Mouse (Mus musculus) heart, embryonic 16.5 days (tissue): ENCODE data around the gene Cabcoco1. TPM values are rescaled to one million over a fixed set of nuclear protein-coding genes. Genes with fewer than 3 reads are reported as not detected.

Source experiments
- ATAC-seq: fragments of 200-750 bp; cut with Nextera tagmentation; replicated peaks from 2 replicates; pipeline ENCODE4 v1.8.0; 2017; ENCODE audit warnings: moderate number of reproducible peaks; ENCODE audit not compliant: insufficient read depth, low FRiP score; ENCODE audit errors: extremely low read depth
- H3K27ac ChIP-seq: fragments of 300-500 bp; sonication (generic); 2 replicates; pipeline ENCODE4 v1.5.1; 2014; ENCODE audit warnings: mild to moderate bottlenecking, low read length, control low read depth, moderate library complexity
- H3K27me3 ChIP-seq: fragments of 300-500 bp; sonication (generic); 2 replicates; pipeline ENCODE4 v1.6.1; 2014; ENCODE audit warnings: low read length, mixed read lengths; ENCODE audit not compliant: control insufficient read depth, insufficient read depth
- H3K36me3 ChIP-seq: fragments of 300-500 bp; sonication (generic); 2 replicates; pipeline ENCODE4 v1.6.1; 2014; ENCODE audit not compliant: control insufficient read depth, insufficient read depth
- H3K4me1 ChIP-seq: fragments of 300-500 bp; sonication (generic); 2 replicates; pipeline ENCODE4 v1.6.1; 2014; ENCODE audit warnings: low read length, mixed read lengths; ENCODE audit not compliant: control insufficient read depth, insufficient read depth
- H3K4me2 ChIP-seq: fragments of 300-500 bp; sonication (generic); 2 replicates; pipeline ENCODE4 v1.6.1; 2014; ENCODE audit warnings: low read depth, mild to moderate bottlenecking, control low read depth, low read length
- H3K4me3 ChIP-seq: fragments of 300-500 bp; sonication (generic); 2 replicates; pipeline ENCODE4 v1.5.1; 2014; ENCODE audit warnings: mild to moderate bottlenecking, control low read depth, low read length
- H3K9ac ChIP-seq: fragments of 300-500 bp; sonication (generic); 2 replicates; pipeline ENCODE4 v1.6.1; 2014; ENCODE audit warnings: low read length, control low read depth
- H3K9me3 ChIP-seq: fragments of 300-500 bp; sonication (generic); replicated peaks from 2 replicates; pipeline ENCODE4 v1.6.1; 2016; ENCODE audit warnings: low read length; ENCODE audit not compliant: control insufficient read depth
- WGBS: fragments of 180-500 bp; shearing (Covaris S2); extraction: QIAGEN DNeasy Blood & Tissue Kit; methylation state at CpG from one replicate; pipeline ENCODE4 v1.1.7; 2014; 5-methylcytosine and 5-hydroxymethylcytosine counted together
- polyA plus RNA-seq: library from polyadenylated mRNA; unstranded; fragments of >200 nt; fragmentation: Nextera tagmentation; extraction: Ambion mirVana; gene quantifications from 2 replicates; pipeline ENCODE4 v1.2.1, GENCODE M21; 2015

The Cabcoco1 gene
- polyA plus RNA-seq, 1 experiment from 2014 or later: 42.8 TPM

- no peak overlapping the region for H3K4me3 ChIP-seq
- H3K9me3 ChIP-seq: no peaks in the 10 kb centered on the region
- H3K27me3 ChIP-seq: no peaks in the 10 kb centered on the region
- H3K4me2 ChIP-seq: no peak overlapping the region
- H3K27ac ChIP-seq: no peak overlapping the region
- 79% methylated on average over 9 of the region's 9 CpGs for WGBS
- no peaks in the 10 kb centered on the region for H3K36me3 ChIP-seq
- H3K9ac ChIP-seq: no peak overlapping the region
- no peak for ATAC-seq
- H3K4me1 ChIP-seq: no peaks in the 10 kb centered on the region
Observed at GRCm38 (mm10) chr10:68434045-68434639, 107.6 kb downstream of the Cabcoco1 start.

DNA sequence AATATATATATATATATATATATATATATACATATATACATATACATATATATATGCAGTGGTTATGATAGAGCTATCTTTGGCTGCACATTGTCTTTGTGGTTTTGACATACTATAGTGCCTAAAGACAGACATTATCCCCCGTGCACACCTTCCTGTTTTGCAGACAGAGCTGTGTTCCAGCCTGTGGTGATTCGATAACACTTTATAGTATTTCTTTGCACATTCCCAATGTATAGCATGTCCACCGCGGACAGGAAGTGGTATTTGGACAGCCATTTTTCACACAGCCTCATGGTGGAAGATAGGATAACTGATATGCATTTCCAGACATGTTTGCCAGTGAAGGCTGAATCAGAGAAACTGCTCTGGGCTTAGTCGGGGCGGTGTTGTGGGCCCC is 110.3 kb downstream of the Cabcoco1 start:
- 80% methylated on average over 6 of the region's 6 CpGs for WGBS
- H3K4me1 ChIP-seq: no peaks in the 10 kb centered on the region
- no peak overlapping the region for H3K4me2 ChIP-seq
- no peaks in the 10 kb centered on the region for H3K27me3 ChIP-seq
- peaks cover 1% of the 10 kb centered on the region; the same call in 1 of the 2 replicates for H3K9me3 ChIP-seq
- no peaks in the 10 kb centered on the region for H3K36me3 ChIP-seq
- H3K4me3 ChIP-seq: no peak overlapping the region
- no peak for ATAC-seq
- H3K27ac ChIP-seq: no peak overlapping the region
- no peak overlapping the region for H3K9ac ChIP-seq

GRCm38 (mm10) chr10:68430929-68431328 is 110.8 kb downstream of the Cabcoco1 start:
- Histone ChIP-seq H3K27ac (no peak overlapping the region), H3K4me1 (no peaks in the 10 kb centered on the region), H3K9me3 (peaks cover 3% of the 10 kb centered on the region; the same call in 1 of the 2 replicates), H3K27me3 (no peaks in the 10 kb centered on the region), H3K4me3 (no peak overlapping the region), H3K36me3 (no peaks in the 10 kb centered on the region), H3K4me2 (no peak overlapping the region), H3K9ac (no peak overlapping the region)
- ATAC-seq: no peak
- 87% methylated on average over 13 of the region's 13 CpGs for WGBS

DNA sequence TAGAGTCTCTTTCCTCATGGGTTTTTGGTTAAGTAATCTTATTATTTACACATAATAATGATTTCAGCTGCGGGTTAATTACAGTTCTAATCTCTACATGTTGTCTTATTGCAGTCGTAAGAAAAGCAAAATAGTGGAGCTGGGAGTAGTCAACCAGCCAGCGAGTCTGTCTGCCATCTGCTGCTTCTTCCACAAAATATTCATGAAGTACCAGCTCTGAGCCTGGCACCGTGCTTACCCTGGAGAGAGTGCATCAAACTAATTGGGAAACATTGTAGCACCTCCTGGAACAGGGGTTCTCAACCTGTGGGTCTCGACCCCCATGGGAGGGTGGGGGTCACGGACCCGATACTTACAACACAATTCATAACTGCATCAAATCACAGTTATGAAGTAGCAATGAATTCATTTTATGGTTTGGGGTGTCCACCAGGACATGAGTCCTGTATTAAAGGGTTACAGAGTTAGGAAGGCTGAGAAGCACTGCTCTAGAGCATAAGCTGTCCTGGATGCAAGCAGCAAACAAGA is 121.2 kb downstream of the Cabcoco1 start:
- ATAC-seq: no peak
- no peaks in the 10 kb centered on the region for H3K9me3 ChIP-seq
- no peaks in the 10 kb centered on the region for H3K4me1 ChIP-seq
- no peak overlapping the region for H3K4me2 ChIP-seq
- H3K36me3 ChIP-seq: no peaks in the 10 kb centered on the region
- WGBS: 84% methylated on average over 7 of the region's 7 CpGs
- H3K27ac ChIP-seq: no peak overlapping the region
- no peak overlapping the region for H3K9ac ChIP-seq
- no peaks in the 10 kb centered on the region for H3K27me3 ChIP-seq
- H3K4me3 ChIP-seq: no peak overlapping the region

DNA sequence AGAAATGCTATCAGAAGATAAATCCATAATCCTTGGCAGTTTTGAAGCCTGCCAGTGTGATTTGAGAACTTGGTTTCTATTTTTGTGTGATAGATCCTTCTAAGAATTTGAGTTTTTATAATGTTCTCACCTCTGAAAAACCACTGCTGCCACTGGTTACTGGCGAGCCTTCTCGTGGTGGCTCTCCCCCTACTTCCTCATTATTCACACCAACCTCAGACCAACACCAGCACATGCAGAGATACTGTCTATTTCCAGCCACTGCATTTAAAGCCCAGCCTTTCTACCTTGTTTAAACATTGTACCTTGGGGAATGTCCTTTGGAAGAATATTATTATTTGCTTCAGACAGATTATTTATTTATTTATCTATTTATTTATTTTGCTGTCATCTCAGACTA is 121.8 kb downstream of the Cabcoco1 start:
- no peaks in the 10 kb centered on the region for H3K9me3 ChIP-seq
- no peak overlapping the region for H3K4me3 ChIP-seq
- no peak overlapping the region for H3K27ac ChIP-seq
- H3K9ac ChIP-seq: no peak overlapping the region
- no peaks in the 10 kb centered on the region for H3K4me1 ChIP-seq
- no peaks in the 10 kb centered on the region for H3K27me3 ChIP-seq
- no peak for ATAC-seq
- no peak overlapping the region for H3K4me2 ChIP-seq
- H3K36me3 ChIP-seq: no peaks in the 10 kb centered on the region
- 57% methylated on average over 2 of the region's 2 CpGs for WGBS

- 80% methylated on average over 13 of the region's 13 CpGs for WGBS
Observed at GRCm38 (mm10) chr10:68417074-68417790, 124.5 kb downstream of the Cabcoco1 start.

DNA sequence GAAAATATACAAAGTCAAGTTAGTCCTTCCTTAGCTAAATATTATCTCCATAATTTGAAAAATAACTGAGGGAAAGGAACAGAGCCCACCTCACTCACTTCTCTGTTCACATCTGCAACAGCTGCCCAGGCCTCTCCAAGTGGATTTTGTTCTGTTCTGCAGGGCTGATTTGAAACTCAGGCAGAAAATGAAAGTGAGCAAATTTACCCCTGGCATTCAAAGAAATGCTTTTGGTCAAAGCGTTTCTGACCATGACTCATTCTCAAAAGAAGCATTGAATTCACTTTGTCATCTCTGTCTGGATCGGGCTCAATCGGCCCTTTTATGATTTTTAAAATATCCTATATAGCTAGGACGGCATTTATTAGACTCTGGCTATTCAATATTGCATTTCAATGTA is 135.8 kb downstream of the Cabcoco1 start:
- H3K27ac ChIP-seq: no peak overlapping the region
- no peak overlapping the region for H3K4me2 ChIP-seq
- H3K36me3 ChIP-seq: no peaks in the 10 kb centered on the region
- no peaks in the 10 kb centered on the region for H3K27me3 ChIP-seq
- no peak overlapping the region for H3K4me3 ChIP-seq
- H3K4me1 ChIP-seq: no peaks in the 10 kb centered on the region
- 79% methylated on average over 4 of the region's 4 CpGs for WGBS
- H3K9me3 ChIP-seq: no peaks in the 10 kb centered on the region
- no peak overlapping the region for H3K9ac ChIP-seq
- no peak for ATAC-seq

More at GRCm38 (mm10) chr10:68417074-68417790, 124.5 kb downstream of the Cabcoco1 start:
- Histone ChIP-seq H3K4me2 (no peak overlapping the region), H3K9me3 (no peaks in the 10 kb centered on the region), H3K4me3 (no peak overlapping the region), H3K36me3 (no peaks in the 10 kb centered on the region), H3K27ac (no peak overlapping the region), H3K27me3 (no peaks in the 10 kb centered on the region), H3K4me1 (no peaks in the 10 kb centered on the region), H3K9ac (no peak overlapping the region)
- no peak for ATAC-seq

- no peak overlapping the region for H3K4me3 ChIP-seq
- H3K4me2 ChIP-seq: no peak overlapping the region
- peak overlapping the region; percentile 7; the same call in 1 of the 2 replicates for H3K27ac ChIP-seq
- ATAC-seq: peak; percentile 32; the same call in 1 of the 2 replicates
- H3K36me3 ChIP-seq: no peaks in the 10 kb centered on the region
- H3K9me3 ChIP-seq: peaks cover 7% of the 10 kb centered on the region; the same call in 1 of the 2 replicates
- H3K4me1 ChIP-seq: no peaks in the 10 kb centered on the region
- WGBS: 56% methylated on average over 8 of the region's 8 CpGs
- H3K9ac ChIP-seq: no peak overlapping the region
- H3K27me3 ChIP-seq: no peaks in the 10 kb centered on the region
Observed at GRCm38 (mm10) chr10:68396786-68397185, 144.9 kb downstream of the Cabcoco1 start.

DNA sequence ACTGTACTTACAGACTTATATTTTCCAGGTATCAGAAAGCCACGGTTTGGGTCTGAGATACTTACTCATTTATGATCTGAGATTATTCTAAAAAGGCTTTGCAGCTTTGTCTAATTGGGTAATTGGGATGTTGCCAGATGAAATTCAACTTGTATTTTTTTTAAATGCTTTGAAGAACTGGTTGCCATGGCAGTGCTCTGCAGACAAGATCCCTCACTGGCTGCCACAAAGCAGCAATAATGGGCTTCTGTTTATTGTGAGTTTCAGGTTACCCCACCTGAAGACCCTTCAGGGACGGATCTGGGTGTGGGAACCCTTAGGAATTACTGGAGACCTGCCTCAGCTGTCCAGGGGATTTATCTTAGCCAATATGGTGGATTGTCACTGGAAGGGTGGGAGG is 145.6 kb downstream of the Cabcoco1 start:
- no peaks in the 10 kb centered on the region for H3K27me3 ChIP-seq
- no peaks in the 10 kb centered on the region for H3K4me1 ChIP-seq
- no peak overlapping the region for H3K4me3 ChIP-seq
- no peak overlapping the region for H3K4me2 ChIP-seq
- H3K9me3 ChIP-seq: peaks cover 7% of the 10 kb centered on the region; the same call in 1 of the 2 replicates
- ATAC-seq: no peak
- H3K36me3 ChIP-seq: no peaks in the 10 kb centered on the region
- 68% methylated on average over 2 of the region's 2 CpGs for WGBS
- no peak overlapping the region for H3K27ac ChIP-seq
- H3K9ac ChIP-seq: no peak overlapping the region
